Mouse (Mus musculus): ENCODE results near the gene Mycbp. TPM values are rescaled to one million over a fixed set of nuclear protein-coding genes. Genes with fewer than 3 reads are reported as not detected.
A peak's percentile ranks its signal among the peaks of the same experiment; 100 is the strongest.
"Not testable (repeated sequence)": the region's sequence is repeated elsewhere in the genome, so short reads cannot be mapped to it uniquely, and the experiment has no call there.

Gene Mycbp
- polyA plus RNA-seq, 1 experiment = 3.8 TPM

DNA sequence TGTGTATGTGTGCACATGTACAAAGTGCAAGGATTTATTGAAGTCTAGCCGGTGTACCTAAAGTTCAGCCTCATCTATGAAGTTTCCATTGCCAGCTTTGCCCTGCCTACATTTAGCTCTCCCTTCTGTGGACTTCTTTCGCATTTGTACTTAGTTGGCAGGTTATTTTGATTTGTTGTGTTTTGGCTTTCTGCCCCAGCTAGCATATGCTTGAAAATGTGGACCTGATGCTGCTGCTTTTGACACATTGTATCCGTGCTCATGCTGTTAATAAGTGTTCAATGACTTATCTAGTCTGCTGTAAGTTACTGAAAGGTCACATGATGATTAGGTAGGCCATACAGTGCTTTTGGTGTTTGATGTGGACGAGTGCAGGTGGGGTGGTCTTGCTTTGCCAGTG lies 29.7 kb downstream of the Mycbp start:
- DNase-seq (ENCODE audit: low read depth in 1 of 2, low spot score in 2 of 2) = no peak
- Histone ChIP-seq H3K4me3 (ENCODE audit: extremely low read depth, insufficient read depth, insufficient read length) (no peak overlapping the region), H3K27ac (ENCODE audit: insufficient read depth, low read length) (no peak overlapping the region), H3K27me3 (ENCODE audit: control insufficient read depth, insufficient read depth, low read length) (no peaks in the 10 kb centered on the region), H3K36me3 (ENCODE audit: control insufficient read depth, insufficient read depth, low read length) (peaks cover 27% of the 10 kb centered on the region), H3K4me1 (ENCODE audit: control insufficient read depth, insufficient read depth, insufficient read length) (no peaks in the 10 kb centered on the region)
- TF ChIP-seq CTCF (IDR thresholded peaks at IDR 0.05; ENCODE audit: extremely low read depth, insufficient read depth, insufficient read length, insufficient replicate concordance) (no peak), POLR2A (IDR thresholded peaks at IDR 0.05; ENCODE audit: low read depth, low read length) (no peak)
- 92% methylated on average over 4 of the region's 4 CpGs for whole genome bisulfite sequencing

DNA sequence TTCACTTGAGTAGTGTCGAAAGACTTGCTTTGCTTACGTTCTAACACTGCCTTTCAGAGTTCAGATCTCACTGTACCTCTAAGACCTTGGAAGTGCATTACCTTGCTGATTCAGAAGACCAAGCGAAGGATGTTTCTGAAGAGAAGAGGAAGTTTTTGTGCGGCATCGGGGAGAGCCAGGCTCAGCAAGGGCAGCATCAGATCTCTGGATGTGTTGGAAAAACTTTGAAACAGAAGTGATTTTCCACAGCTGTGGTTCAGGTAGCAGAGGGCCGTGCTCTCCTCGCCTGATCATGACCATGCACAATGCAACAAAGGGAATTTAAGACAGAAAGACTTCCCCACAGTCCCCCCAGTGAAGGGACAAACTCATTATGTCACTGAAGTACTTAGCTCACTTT lies 31.4 kb downstream of the Mycbp start:
- TF ChIP-seq CTCF (IDR thresholded peaks at IDR 0.05; ENCODE audit: extremely low read depth, insufficient read depth, insufficient read length, insufficient replicate concordance) (no peak), POLR2A (IDR thresholded peaks at IDR 0.05; ENCODE audit: low read depth, low read length) (no peak)
- Histone ChIP-seq H3K4me3 (ENCODE audit: extremely low read depth, insufficient read depth, insufficient read length) (no peak overlapping the region), H3K27me3 (ENCODE audit: control insufficient read depth, insufficient read depth, low read length) (no peaks in the 10 kb centered on the region), H3K36me3 (ENCODE audit: control insufficient read depth, insufficient read depth, low read length) (peaks cover 20% of the 10 kb centered on the region), H3K4me1 (ENCODE audit: control insufficient read depth, insufficient read depth, insufficient read length) (no peaks in the 10 kb centered on the region), H3K27ac (ENCODE audit: insufficient read depth, low read length) (no peak overlapping the region)
- no peak for DNase-seq (ENCODE audit: low read depth in 1 of 2, low spot score in 2 of 2)
- WGBS = 92% methylated on average over 7 of the region's 7 CpGs

DNA sequence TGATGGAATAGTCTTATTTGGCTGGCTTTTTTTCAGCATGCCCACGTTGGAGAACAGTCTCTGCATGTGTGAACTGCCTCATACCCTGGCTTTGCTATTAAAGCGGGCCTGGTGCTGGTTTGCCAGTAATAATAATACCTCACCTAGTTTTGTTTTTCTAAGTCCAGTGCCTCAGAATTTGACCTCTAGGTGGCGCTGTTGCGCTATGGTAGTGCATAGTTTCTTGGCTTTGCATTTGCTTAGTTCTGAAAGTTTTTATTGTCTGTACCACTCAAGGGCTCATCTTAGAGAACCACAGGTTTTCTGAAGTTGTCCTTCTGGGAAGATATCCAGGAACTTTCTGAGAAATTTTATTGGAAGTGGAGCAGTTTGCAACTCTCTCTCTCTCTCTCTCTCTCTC lies 35.2 kb downstream of the Mycbp start:
- H3K36me3 ChIP-seq (ENCODE audit: control insufficient read depth, insufficient read depth, low read length) = peaks cover 11% of the 10 kb centered on the region; the same call in 1 of the 2 replicates
- H3K4me3 ChIP-seq (ENCODE audit: extremely low read depth, insufficient read depth, insufficient read length) = no peak overlapping the region
- peak; percentile 47 to 67 for DNase-seq (ENCODE audit: low read depth in 1 of 2, low spot score in 2 of 2)
- no peaks in the 10 kb centered on the region for H3K4me1 ChIP-seq (ENCODE audit: control insufficient read depth, insufficient read depth, insufficient read length)
- no peaks in the 10 kb centered on the region for H3K27me3 ChIP-seq (ENCODE audit: control insufficient read depth, insufficient read depth, low read length)
- no peak overlapping the region for H3K27ac ChIP-seq (ENCODE audit: insufficient read depth, low read length)
- TF ChIP-seq CTCF (IDR thresholded peaks at IDR 0.05; ENCODE audit: extremely low read depth, insufficient read depth, insufficient read length, insufficient replicate concordance) = peak; percentile 42; the same call in 1 of the 2 replicates
- no peak for TF ChIP-seq POLR2A (IDR thresholded peaks at IDR 0.05; ENCODE audit: low read depth, low read length)
- WGBS = 3% methylated on average over 4 of the region's 4 CpGs

DNA sequence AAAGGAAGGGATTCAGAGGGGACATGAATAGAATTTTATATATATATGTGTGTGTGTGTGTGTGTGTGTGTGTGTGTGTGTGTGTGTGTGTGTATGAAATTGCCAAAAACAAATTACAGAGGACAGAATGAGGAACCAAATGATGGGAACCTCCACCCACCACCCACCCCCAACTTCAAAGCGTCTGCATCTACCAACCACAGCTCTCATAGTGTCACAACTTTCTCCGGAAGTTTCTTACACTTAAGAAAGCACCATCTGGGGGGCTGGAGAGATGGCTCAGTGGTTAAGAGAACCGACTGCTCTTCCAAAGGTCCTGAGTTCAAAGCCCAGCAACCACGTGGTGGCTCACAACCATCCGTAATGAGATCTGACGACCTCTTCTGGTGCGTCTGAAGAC lies 36.2 kb downstream of the Mycbp start:
- H3K36me3 ChIP-seq (ENCODE audit: control insufficient read depth, insufficient read depth, low read length); H3K4me3 ChIP-seq (ENCODE audit: extremely low read depth, insufficient read depth, insufficient read length); H3K27me3 ChIP-seq (ENCODE audit: control insufficient read depth, insufficient read depth, low read length); H3K4me1 ChIP-seq (ENCODE audit: control insufficient read depth, insufficient read depth, insufficient read length); H3K27ac ChIP-seq (ENCODE audit: insufficient read depth, low read length): not testable (repeated sequence)
- 3% methylated on average over 7 of the region's 7 CpGs for WGBS
- DNase-seq (ENCODE audit: low read depth in 1 of 2, low spot score in 2 of 2) = peak in 1 of 2 experiments; percentile 14

DNA sequence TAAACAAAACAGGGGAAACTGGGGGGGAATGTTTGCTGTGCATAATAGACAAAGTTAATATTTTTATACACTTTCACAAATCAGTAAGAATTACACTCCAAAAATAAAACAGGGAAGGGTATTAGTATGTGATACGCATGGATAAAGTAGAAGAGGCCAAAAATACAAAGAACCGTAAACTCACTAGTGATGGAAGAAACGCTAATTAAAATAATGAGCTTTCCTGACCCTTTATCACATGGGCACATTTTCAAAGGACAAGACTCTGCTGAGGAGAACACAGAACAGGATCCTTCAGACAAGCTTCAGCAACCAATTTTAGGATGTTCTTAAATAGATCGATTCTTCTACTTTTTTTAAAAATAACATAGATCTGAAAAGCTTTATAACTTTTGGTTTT lies 42.1 kb downstream of the Mycbp start:
- no peak for TF ChIP-seq POLR2A (IDR thresholded peaks at IDR 0.05; ENCODE audit: low read depth, low read length)
- no peak for TF ChIP-seq CTCF (IDR thresholded peaks at IDR 0.05; ENCODE audit: extremely low read depth, insufficient read depth, insufficient read length, insufficient replicate concordance)

DNA sequence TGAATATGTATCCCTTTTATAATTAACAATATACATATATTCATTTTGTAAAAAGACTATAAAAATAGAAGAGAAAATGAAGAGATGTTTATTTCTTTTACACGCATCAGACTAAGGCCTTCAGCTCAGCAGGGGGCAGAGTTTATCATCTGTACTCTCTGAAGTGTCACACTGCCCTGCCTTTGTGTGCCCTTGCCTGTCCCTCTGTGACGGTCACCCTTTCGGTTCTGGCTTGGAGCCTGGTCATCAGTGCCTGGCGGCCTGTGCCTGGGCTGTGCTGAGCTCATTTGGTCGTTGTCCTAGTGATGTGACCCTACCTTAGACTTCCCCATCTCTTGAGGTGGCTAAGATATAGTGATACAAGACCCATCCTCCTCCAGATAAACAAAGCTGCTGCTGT lies 42.5 kb downstream of the Mycbp start:
- H3K27ac ChIP-seq (ENCODE audit: insufficient read depth, low read length) = no peak overlapping the region
- no peaks in the 10 kb centered on the region; the same call in 1 of the 2 replicates for H3K4me1 ChIP-seq (ENCODE audit: control insufficient read depth, insufficient read depth, insufficient read length)
- DNase-seq (ENCODE audit: low read depth in 1 of 2, low spot score in 2 of 2) = no peak
- H3K36me3 ChIP-seq (ENCODE audit: control insufficient read depth, insufficient read depth, low read length) = no peaks in the 10 kb centered on the region
- TF ChIP-seq CTCF (IDR thresholded peaks at IDR 0.05; ENCODE audit: extremely low read depth, insufficient read depth, insufficient read length, insufficient replicate concordance) = no peak
- no peak for TF ChIP-seq POLR2A (IDR thresholded peaks at IDR 0.05; ENCODE audit: low read depth, low read length)
- WGBS = 84% methylated on average over 5 of the region's 5 CpGs
- H3K4me3 ChIP-seq (ENCODE audit: extremely low read depth, insufficient read depth, insufficient read length) = no peak overlapping the region
- no peaks in the 10 kb centered on the region for H3K27me3 ChIP-seq (ENCODE audit: control insufficient read depth, insufficient read depth, low read length)

More for the DNA sequence above, 42.1 kb downstream of the Mycbp start:
- WGBS = 93% methylated on average over 4 of the region's 4 CpGs
- Histone ChIP-seq H3K36me3 (ENCODE audit: control insufficient read depth, insufficient read depth, low read length) (no peaks in the 10 kb centered on the region), H3K27me3 (ENCODE audit: control insufficient read depth, insufficient read depth, low read length) (no peaks in the 10 kb centered on the region), H3K4me1 (ENCODE audit: control insufficient read depth, insufficient read depth, insufficient read length) (no peaks in the 10 kb centered on the region; the same call in 1 of the 2 replicates), H3K27ac (ENCODE audit: insufficient read depth, low read length) (no peak overlapping the region), H3K4me3 (ENCODE audit: extremely low read depth, insufficient read depth, insufficient read length) (no peak overlapping the region)
- DNase-seq (ENCODE audit: low read depth in 1 of 2, low spot score in 2 of 2) = no peak

DNA sequence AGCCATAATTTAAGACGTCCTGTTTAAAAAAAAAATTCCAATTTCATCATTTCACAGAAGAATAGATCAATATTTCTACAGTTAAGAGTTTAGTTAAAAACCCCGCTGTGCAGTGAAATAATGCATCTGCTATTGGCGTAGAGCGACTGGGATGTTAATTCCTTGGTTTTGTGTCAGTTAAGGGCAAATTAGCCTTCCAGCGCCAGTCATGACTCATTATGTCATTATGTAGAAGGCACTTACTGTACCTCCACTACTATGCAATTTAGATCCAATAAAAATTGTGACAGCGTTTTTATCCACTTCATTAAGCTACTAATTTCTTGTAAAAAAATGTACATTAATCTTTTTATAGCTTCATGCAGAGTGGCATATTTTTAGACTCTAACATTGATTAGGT lies 44.3 kb downstream of the Mycbp start:
- TF ChIP-seq CTCF (IDR thresholded peaks at IDR 0.05; ENCODE audit: extremely low read depth, insufficient read depth, insufficient read length, insufficient replicate concordance) (no peak), POLR2A (IDR thresholded peaks at IDR 0.05; ENCODE audit: low read depth, low read length) (no peak)
- WGBS = 88% methylated on average over 6 of the region's 6 CpGs

More for the DNA sequence above, 44.3 kb downstream of the Mycbp start:
- H3K36me3 ChIP-seq (ENCODE audit: control insufficient read depth, insufficient read depth, low read length) = no peaks in the 10 kb centered on the region
- no peaks in the 10 kb centered on the region; the same call in 1 of the 2 replicates for H3K4me1 ChIP-seq (ENCODE audit: control insufficient read depth, insufficient read depth, insufficient read length)
- H3K4me3 ChIP-seq (ENCODE audit: extremely low read depth, insufficient read depth, insufficient read length) = no peak overlapping the region
- H3K27me3 ChIP-seq (ENCODE audit: control insufficient read depth, insufficient read depth, low read length) = no peaks in the 10 kb centered on the region
- no peak overlapping the region for H3K27ac ChIP-seq (ENCODE audit: insufficient read depth, low read length)
- no peak for DNase-seq (ENCODE audit: low read depth in 1 of 2, low spot score in 2 of 2)

All from spleen, adult 2 months (tissue).